Mouse (Mus musculus): ENCODE results near the gene Stx8. TPM values are rescaled to one million over a fixed set of nuclear protein-coding genes. Genes with fewer than 3 reads are reported as not detected.

Gene Stx8
- total RNA-seq, 2 experiments from 2014 or later = 28.1 to 28.4 TPM

DNA sequence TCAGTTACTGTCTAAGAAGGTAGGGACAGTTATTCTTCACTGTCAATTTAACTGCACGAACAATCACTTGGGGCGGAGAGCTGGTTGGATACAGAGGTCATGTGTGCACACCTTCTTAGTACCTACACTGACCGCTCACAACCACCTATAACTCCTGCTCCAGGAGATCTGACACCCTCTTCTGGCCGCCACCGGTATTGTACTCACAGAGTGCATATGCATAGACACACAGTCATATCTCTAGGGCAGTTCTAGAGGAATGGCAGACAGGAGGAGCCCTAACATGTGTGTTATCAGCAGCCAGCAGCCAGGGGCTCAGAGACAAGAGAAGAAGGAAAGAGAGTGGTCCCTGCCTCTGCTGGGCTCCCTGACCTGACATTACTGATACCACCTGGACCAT is 265.6 kb downstream of the Stx8 start:
- intact Hi-C loops (cut with DNase I) = no loop called here
- DNase-seq (ENCODE audit: extremely low spot score in 1 of 2, low spot score in 2 of 2) = no peak

DNA sequence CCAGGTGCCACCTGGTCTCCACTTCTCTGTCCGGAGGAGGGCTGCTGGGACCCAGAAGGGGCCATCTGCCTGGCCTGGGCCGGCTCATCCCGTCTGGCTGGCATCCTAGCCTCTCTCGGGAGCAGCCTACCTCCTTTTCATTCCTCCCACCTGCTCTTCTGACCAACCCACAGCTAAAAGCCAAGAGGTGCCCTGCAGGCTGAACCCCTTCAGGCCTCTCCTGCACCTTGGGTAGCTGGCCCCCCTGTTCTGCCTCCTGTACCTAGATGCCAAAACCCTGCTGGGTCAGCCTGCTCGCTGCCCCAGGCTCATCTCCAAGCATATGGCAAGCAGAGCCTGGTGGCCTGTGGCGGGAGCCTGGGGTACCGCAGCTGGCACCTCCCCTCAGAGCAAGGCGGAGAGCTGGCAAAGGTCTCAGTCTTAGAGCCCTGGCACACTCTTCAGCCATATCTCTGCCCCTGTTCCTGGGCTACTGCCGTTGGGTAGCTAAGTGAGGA is 267.5 kb downstream of the Stx8 start:
- DNase-seq (ENCODE audit: extremely low spot score in 1 of 2, low spot score in 2 of 2) = no peak
- intact Hi-C loops (cut with DNase I) = no loop called here

DNA sequence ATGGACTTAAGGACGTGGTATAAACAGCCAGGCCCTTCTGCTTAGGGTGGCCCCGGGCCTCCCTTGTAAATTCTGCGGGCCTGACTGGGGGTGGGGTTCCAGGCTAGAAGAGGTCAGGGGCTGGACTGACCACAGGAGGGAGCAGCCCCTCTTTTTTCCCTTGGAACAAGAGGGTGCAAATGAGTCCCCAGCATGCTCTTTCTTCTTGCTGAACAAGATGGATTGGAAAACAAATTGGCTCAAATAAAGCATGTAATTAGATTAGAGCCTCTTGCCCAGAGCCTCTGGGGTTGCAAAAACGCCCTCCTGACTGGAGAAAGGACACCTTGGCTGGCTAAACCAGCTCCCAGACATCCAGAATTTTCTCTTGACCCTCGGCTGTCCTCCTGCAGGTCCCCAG is 273.8 kb downstream of the Stx8 start:
- intact Hi-C loops (cut with DNase I) = no loop called here
- no peak for DNase-seq (ENCODE audit: extremely low spot score in 1 of 2, low spot score in 2 of 2)

DNA sequence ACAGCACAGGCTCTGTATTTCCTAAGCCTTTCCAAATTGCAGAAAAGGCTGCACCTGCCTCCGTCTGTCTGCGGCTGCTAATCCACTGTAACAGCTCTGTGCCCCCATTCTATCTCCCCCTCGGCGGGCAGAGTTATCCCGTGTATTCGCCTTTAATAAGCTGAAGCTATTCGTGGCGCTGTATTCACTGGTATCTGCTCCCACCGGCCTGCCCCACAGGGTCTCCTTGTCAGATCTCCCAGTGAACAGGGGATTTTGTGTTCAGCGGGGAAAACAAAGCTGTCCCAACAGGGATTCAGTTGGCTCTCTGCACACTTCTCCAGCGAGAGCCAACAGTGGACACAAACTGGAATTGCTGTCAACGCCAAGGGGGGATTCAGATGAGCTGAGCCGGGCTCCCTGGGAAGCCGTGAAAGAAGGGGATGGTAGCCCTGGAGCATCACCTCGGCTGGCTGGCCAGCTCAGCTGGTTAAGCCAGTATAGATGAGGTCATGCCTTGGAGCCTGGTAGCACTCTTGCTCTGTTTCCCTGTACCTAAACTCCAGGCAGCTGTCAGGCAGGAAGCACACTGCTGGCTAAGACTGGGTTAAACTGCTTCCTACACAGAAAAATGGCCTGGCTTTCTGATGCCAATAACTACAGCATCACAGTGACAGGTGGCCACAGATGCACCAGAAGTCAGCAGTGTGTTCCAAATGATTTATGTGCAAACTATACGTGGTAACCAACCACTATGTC is 278.4 kb downstream of the Stx8 start:
- DNase-seq (ENCODE audit: extremely low spot score in 1 of 2, low spot score in 2 of 2) = peak in 1 of 2 experiments; percentile 16
- intact Hi-C loops (cut with DNase I) = no loop called here

DNA sequence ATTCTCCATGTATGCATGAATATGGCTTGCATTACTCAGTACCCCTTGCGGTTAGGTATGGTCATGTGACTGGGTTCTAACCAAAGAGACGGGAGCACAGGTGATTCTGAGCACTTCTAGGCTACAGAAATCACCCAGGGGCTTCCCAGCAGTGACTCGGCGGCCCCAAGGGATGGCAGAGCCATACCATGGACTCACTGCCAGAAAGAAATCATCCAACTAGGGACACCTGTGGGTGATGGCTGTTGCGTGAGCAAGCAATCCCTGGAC is 278.9 kb downstream of the Stx8 start:
- DNase-seq (ENCODE audit: extremely low spot score in 1 of 2, low spot score in 2 of 2) = no peak
- intact Hi-C loops (cut with DNase I) = no loop called here

DNA sequence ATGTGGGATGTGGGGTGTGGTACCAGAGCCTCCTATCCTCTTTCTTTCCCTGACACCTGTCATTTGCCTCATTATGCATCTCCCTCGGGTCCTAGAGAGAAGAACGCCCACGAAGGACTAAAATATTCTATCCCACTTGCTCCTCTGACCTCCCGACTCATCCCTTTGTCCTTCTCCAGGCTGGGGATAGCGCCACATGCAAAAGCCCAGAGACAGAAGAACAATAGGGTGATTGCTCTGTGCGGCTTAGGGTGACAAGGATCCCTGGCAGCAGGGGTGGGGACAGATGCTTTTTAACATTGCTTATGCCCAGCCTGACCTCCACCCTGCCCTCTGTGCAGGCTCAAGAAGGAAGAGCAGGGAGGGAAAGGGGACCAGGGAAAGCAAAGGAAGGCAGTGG is 281.9 kb downstream of the Stx8 start:
- DNase-seq (ENCODE audit: extremely low spot score in 1 of 2, low spot score in 2 of 2) = no peak
- intact Hi-C loops (cut with DNase I) = no loop called here

DNA sequence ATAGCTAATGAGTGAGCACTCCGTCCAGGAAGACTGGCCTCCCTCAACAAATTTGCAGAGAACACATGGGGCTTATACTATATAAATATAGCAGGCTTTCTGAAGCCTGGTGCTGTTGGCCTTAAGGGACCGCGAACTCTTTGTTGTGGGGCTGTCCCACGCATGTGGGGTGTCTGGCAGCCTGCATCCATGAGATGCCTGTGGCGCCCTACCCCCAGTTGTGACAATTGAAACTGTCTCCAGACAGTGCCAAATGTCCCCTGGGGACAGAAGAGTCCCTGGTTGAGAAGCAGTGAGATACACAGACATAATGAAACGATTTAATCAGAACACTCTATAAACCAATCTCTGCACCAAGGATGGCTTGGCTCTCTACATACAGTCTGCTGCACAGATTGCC is 284.1 kb downstream of the Stx8 start:
- intact Hi-C loops (cut with DNase I) = no loop called here
- DNase-seq (ENCODE audit: extremely low spot score in 1 of 2, low spot score in 2 of 2) = no peak

DNA sequence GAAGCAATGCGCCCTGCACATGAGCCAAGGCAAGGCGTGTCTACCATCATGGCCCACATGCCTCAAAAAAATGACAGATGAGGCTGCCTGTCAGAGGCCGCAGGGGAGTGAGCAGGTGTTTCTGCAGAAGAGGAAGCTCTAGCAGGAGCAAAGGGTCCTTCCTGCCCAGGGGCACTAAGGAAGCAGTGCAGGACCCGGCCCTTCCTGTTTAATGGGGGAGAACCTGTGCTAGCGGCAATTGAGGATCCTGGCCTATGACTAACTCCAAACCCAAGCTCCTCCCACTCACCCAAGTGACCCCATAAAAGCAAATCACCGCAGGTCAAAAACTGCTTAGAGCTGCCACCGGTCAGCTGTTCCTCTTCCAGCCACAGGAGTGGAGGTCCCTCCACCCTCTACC is 287.5 kb downstream of the Stx8 start:
- intact Hi-C loops (cut with DNase I) = no loop called here
- DNase-seq (ENCODE audit: extremely low spot score in 1 of 2, low spot score in 2 of 2) = no peak

Small RNA genes within 50 kb of the gene (microRNA-seq; reads per million reads assigned to microRNA genes)
- not detected for gene Mir6406

Other genes with a start within 250 kb of the Stx8 start
- gene Glp2r, start 195.0 kb upstream of the Stx8 start, total RNA-seq (2021) = 1 to 10 TPM; 1.9 to 2.3 TPM
- gene Gsg1l2, start 191.6 kb upstream of the Stx8 start, total RNA-seq (2021) = not detected
- gene Dhrs7c, start 168.0 kb upstream of the Stx8 start, total RNA-seq (2021) = under 1 TPM; 0.41 to 0.65 TPM
- 10 to 100 TPM; 20.5 to 25.4 TPM for gene Usp43, start 44.0 kb upstream of the Stx8 start, total RNA-seq (2021)
- gene Cfap52, start 542 bp upstream of the Stx8 start, total RNA-seq (2021) = 1 to 10 TPM; 7.2 to 9.9 TPM

Data from left cerebral cortex, postnatal 10 days (tissue).